In the genomic region with DNA sequence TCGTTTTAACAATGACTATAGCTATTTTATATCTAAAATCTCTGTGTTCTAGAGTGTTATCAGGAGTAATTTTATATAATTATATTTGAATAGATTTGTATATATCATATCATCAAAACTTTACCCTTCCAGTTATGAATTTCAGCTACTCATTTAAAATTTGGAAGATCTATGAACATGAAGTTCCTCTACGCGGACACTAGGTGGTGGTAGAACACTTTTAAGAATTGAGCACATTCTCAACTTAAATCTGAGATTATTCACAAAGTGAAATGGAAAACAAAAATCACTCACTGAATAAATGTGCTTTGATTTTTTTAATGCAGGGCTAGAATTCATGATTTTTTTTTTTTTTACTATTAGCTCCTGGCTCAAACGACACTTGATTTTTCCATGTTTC, we compare ENCODE assay signal across 9 mouse cellular contexts.
DNase-seq lines count a peak whose midpoint lies in the region; ATAC-seq and TF ChIP-seq lines count a peak whose summit lies in the region.
"Had no signal": no experiment of that assay in that cellular context is flagged by ENCODE, and none has a peak within 500 bp of the region (broad histone marks: within the 10 kb centered on the region; RNA-seq: fewer than 3 reads in every experiment).

No protein-coding gene starts in this region.

- peak; percentile 19 to 56 for DNase-seq in cerebellum, postnatal 10 days
- no peak for DNase-seq in cerebellum, postnatal 25 days
- DNase-seq in left cerebral cortex, adult 2 months (ENCODE audit: extremely low spot score in 1 of 2, low spot score in 2 of 2): no peak
- no peak for DNase-seq in left cerebral cortex, postnatal 10 days (ENCODE audit: extremely low spot score in 1 of 2, low spot score in 2 of 2)
- DNase-seq in mesoderm, embryonic 11.5 days (ENCODE audit: low read depth, low spot score): peak; percentile 47
- no peak for DNase-seq in spleen, postnatal 36 days (ENCODE audit: low spot score in 2 of 2)
- no peak for DNase-seq in kidney, postnatal 36 days

- H3K4me3 ChIP-seq in left cerebral cortex, adult 2 months: no peak overlapping the region
- H3K4me3 ChIP-seq: heart, embryonic 15.5 days had no signal

- intact Hi-C loops in left cerebral cortex, adult 2 months (cut with DNase I): loop anchor here (5.0 kb wide), 2 partner anchors 1894 to 1909 kb away; no protein-coding TSS in a partner anchor
- intact Hi-C loops in left cerebral cortex, postnatal 10 days (cut with DNase I): loop anchor here (5.0 kb wide), 1 partner anchor 1909 kb away; no protein-coding TSS in a partner anchor

- peak; percentile 70 for TF ChIP-seq CTCF in left cerebral cortex, adult 2 months (IDR thresholded peaks at IDR 0.05)

- ATAC-seq in activated CD4-positive, CD25-positive, alpha-beta regulatory T cell, adult 4 months: peak; percentile 59

- no peak overlapping the region for H3K27ac ChIP-seq in left cerebral cortex, adult 2 months
- H3K27ac ChIP-seq: heart, embryonic 15.5 days had no signal

Comparison
In these comparisons a context has a peak if more than half of its experiments do, and no peak if none do; other contexts are left out.
1. DNase-seq: peak in cerebellum, postnatal 10 days (2 of 2) and mesoderm, embryonic 11.5 days (single experiment); none in cerebellum, postnatal 25 days (0 of 2), left cerebral cortex, adult 2 months (0 of 2), left cerebral cortex, postnatal 10 days (0 of 2), spleen, postnatal 36 days (0 of 2) and kidney, postnatal 36 days (0 of 2).